Mouse (Mus musculus) skeletal muscle tissue, adult 2 months (tissue): ENCODE results near the gene Rxfp4.

ENCODE experiments used
- DNase-seq: peaks from one replicate; pipeline ENCODE4 v3.0.0-alpha.2; 2012; ENCODE audit warnings: low read depth, low spot score

Gene Rxfp4

GRCm38 (mm10) chr3:88651669-88652618, 998 bp downstream of the Rxfp4 start:
- no peak for DNase-seq

- DNase-seq: no peak
Measured at GRCm38 (mm10) chr3:88650713-88651504, 2.0 kb downstream of the Rxfp4 start.

- DNase-seq: no peak
Measured at GRCm38 (mm10) chr3:88649967-88650366, 3.0 kb downstream of the Rxfp4 start.

GRCm38 (mm10) chr3:88649186-88649585, 3.8 kb downstream of the Rxfp4 start:
- no peak for DNase-seq

- DNase-seq: no peak
Measured at GRCm38 (mm10) chr3:88648452-88649168, 4.3 kb downstream of the Rxfp4 start.

- no peak for DNase-seq
Measured at GRCm38 (mm10) chr3:88647779-88648413, 5.0 kb downstream of the Rxfp4 start.

- no peak for DNase-seq
Measured at GRCm38 (mm10) chr3:88647076-88647475, 5.9 kb downstream of the Rxfp4 start.

GRCm38 (mm10) chr3:88646426-88646995, 6.4 kb downstream of the Rxfp4 start:
- DNase-seq: no peak

- no peak for DNase-seq
Measured at GRCm38 (mm10) chr3:88645937-88646336, 7.0 kb downstream of the Rxfp4 start.

- DNase-seq: no peak
Measured at GRCm38 (mm10) chr3:88643078-88643477, 9.9 kb downstream of the Rxfp4 start.

GRCm38 (mm10) chr3:88640676-88641075, 12.3 kb downstream of the Rxfp4 start:
- no peak for DNase-seq

GRCm38 (mm10) chr3:88639239-88639638, 13.7 kb downstream of the Rxfp4 start:
- DNase-seq: no peak

GRCm38 (mm10) chr3:88637134-88637533, 15.8 kb downstream of the Rxfp4 start:
- DNase-seq: no peak

- no peak for DNase-seq
Measured at GRCm38 (mm10) chr3:88636555-88636986, 16.4 kb downstream of the Rxfp4 start.

GRCm38 (mm10) chr3:88635506-88636275, 17.3 kb downstream of the Rxfp4 start:
- no peak for DNase-seq

GRCm38 (mm10) chr3:88633056-88633455, 19.9 kb downstream of the Rxfp4 start:
- no peak for DNase-seq

- no peak for DNase-seq
Measured at GRCm38 (mm10) chr3:88631921-88632587, 20.9 kb downstream of the Rxfp4 start.

GRCm38 (mm10) chr3:88630849-88631341, 22.0 kb downstream of the Rxfp4 start:
- no peak for DNase-seq

GRCm38 (mm10) chr3:88630018-88630417, 22.9 kb downstream of the Rxfp4 start:
- no peak for DNase-seq
